Mouse (Mus musculus): ENCODE measurements around the gene Calm4.

- TF ChIP-seq POLR2A (IDR thresholded peaks at IDR 0.05; ENCODE audit: borderline replicate concordance, extremely low read depth, insufficient read depth, insufficient read length, poor library complexity, severe bottlenecking) (no peak), CTCF (IDR thresholded peaks at IDR 0.05; ENCODE audit: borderline replicate concordance, extremely low read depth, insufficient read depth, insufficient read length) (no peak)
Observed at GRCm38 (mm10) chr13:3862325-3862724, 24.8 kb downstream of the Calm4 start.

All from brain, embryonic 14.5 days (tissue).